Comparison of ENCODE assay signal across 10 mouse cellular contexts in genomic region chr16:22433944-22434343, GRCm38 (mm10). TPM values are rescaled to one million over a fixed set of nuclear protein-coding genes. Genes with fewer than 3 reads are reported as not detected.
DNase-seq lines count a peak whose midpoint lies in the region; ATAC-seq and TF ChIP-seq lines count a peak whose summit lies in the region.
"Had no signal": no experiment of that assay in that cellular context is flagged by ENCODE, and none has a peak within 500 bp of the region (broad histone marks: within the 10 kb centered on the region; RNA-seq: fewer than 3 reads in every experiment).

No protein-coding gene starts in this region.

- ATAC-seq in liver, embryonic 12.5 days, result no peak
- ATAC-seq in hindbrain, embryonic 14.5 days (ENCODE audit: low FRiP score), result no peak
- no peak for ATAC-seq in activated CD4-positive, CD25-positive, alpha-beta regulatory T cell, adult 4 months

- TF ChIP-seq POLR2A in myocyte (IDR thresholded peaks at IDR 0.05; ENCODE audit: insufficient read length, low read depth), result no peak

- H3K4me2 ChIP-seq in liver, embryonic 12.5 days, result 0 out of 2 replicates have a peak overlapping the region, but pooled peaks have one; percentile 8
- peak overlapping the region; percentile 36 for H3K4me2 ChIP-seq in hindbrain, embryonic 14.5 days (replicated peaks)
- peak overlapping the region; percentile 36 for H3K4me2 ChIP-seq in myocyte (ENCODE audit: low read depth)

- 55% methylated on average over 12 of the region's 12 CpGs for WGBS in liver, embryonic 12.5 days (ENCODE audit: insufficient replicate concordance)
- WGBS in hindbrain, embryonic 14.5 days, result 4% methylated on average over 12 of the region's 12 CpGs

- no peaks in the 10 kb centered on the region for H3K9me3 ChIP-seq in liver, embryonic 12.5 days (replicated peaks)
- H3K9me3 ChIP-seq in hindbrain, embryonic 14.5 days (ENCODE audit: control insufficient read depth, low read length), result no peaks in the 10 kb centered on the region

- H3ac ChIP-seq in myocyte (ENCODE audit: control insufficient read depth, insufficient read length), result no peak overlapping the region

- no peak for DNase-seq in liver
- peak; percentile 54 for DNase-seq in embryo, embryonic 9.5 days (ENCODE audit: extremely low spot score)
- DNase-seq in hindbrain, embryonic 14.5 days (ENCODE audit: low spot score), result no peak
- no peak for DNase-seq in spleen, postnatal 10 days (ENCODE audit: low spot score in 2 of 2)
- DNase-seq in gastrocnemius, postnatal 4 days (ENCODE audit: low spot score in 2 of 2), result no peak
- DNase-seq: gastrocnemius, postnatal 36 days; thymus, postnatal 4 days had no signal

- H3K9ac ChIP-seq in liver, embryonic 12.5 days, result no peak overlapping the region
- no peak overlapping the region for H3K9ac ChIP-seq in hindbrain, embryonic 14.5 days

- peaks cover 16% of the 10 kb centered on the region for H3K4me1 ChIP-seq in liver, embryonic 12.5 days
- H3K4me1 ChIP-seq in hindbrain, embryonic 14.5 days (replicated peaks; ENCODE audit: control insufficient read depth, insufficient read depth, low read length), result peaks cover 33% of the 10 kb centered on the region

- no peaks in the 10 kb centered on the region for H3K36me3 ChIP-seq in liver, embryonic 12.5 days
- no peaks in the 10 kb centered on the region for H3K36me3 ChIP-seq in hindbrain, embryonic 14.5 days (replicated peaks; ENCODE audit: control insufficient read depth, insufficient read depth)
- H3K36me3 ChIP-seq in myocyte (ENCODE audit: control insufficient read depth, insufficient read depth), result peaks cover 3% of the 10 kb centered on the region

- H3K27me3 ChIP-seq in liver, embryonic 12.5 days (replicated peaks), result peaks cover 36% of the 10 kb centered on the region
- peaks cover 45% of the 10 kb centered on the region for H3K27me3 ChIP-seq in hindbrain, embryonic 14.5 days (ENCODE audit: control insufficient read depth, insufficient read depth, low read length)
- H3K27me3 ChIP-seq in myocyte (ENCODE audit: control insufficient read depth, insufficient read depth, insufficient read length), result no peaks in the 10 kb centered on the region

- no peak overlapping the region for H3K27ac ChIP-seq in liver, embryonic 12.5 days
- no peak overlapping the region for H3K27ac ChIP-seq in hindbrain, embryonic 14.5 days

- no peak overlapping the region for H3K4me3 ChIP-seq in liver, embryonic 12.5 days
- H3K4me3 ChIP-seq in hindbrain, embryonic 14.5 days (replicated peaks; ENCODE audit: low read length), result no peak overlapping the region
- no peak overlapping the region for H3K4me3 ChIP-seq in myocyte

- H3K79me2 ChIP-seq in myocyte (ENCODE audit: control insufficient read depth, insufficient read depth), result peaks cover 3% of the 10 kb centered on the region

TF ChIP-seq in myocyte, 11 proteins besides CTCF, POLR2A, EP300 and RAD21:
- TF ChIP-seq POLR2AphosphoS2 (IDR thresholded peaks at IDR 0.05; ENCODE audit: insufficient read length, low read depth), result no peak
- TF ChIP-seq MAX (IDR thresholded peaks at IDR 0.05; ENCODE audit: low read depth), result no peak
- TF ChIP-seq USF1 (IDR thresholded peaks at IDR 0.05; ENCODE audit: low read depth), result no peak
- TF ChIP-seq CEBPB (IDR thresholded peaks at IDR 0.05; ENCODE audit: insufficient read depth, poor library complexity, severe bottlenecking), result no peak
- TF ChIP-seq SRF (IDR thresholded peaks at IDR 0.05; ENCODE audit: control insufficient read depth, insufficient read length, low read depth), result no peak
- TF ChIP-seq MYOG (IDR thresholded peaks at IDR 0.05; ENCODE audit: control insufficient read depth in 1 of 3, insufficient read depth in 1 of 3, insufficient read length in 2 of 3, low read depth in 2 of 3), result no peak
- no peak for TF ChIP-seq REST (IDR thresholded peaks at IDR 0.05; ENCODE audit: insufficient read depth, insufficient read length)
- TF ChIP-seq MYOD1 (IDR thresholded peaks at IDR 0.05; ENCODE audit: control insufficient read depth in 1 of 3, insufficient read length in 2 of 3, low read depth in 2 of 3), result no peak
- TF ChIP-seq TCF3 (IDR thresholded peaks at IDR 0.05; ENCODE audit: insufficient read length, low read depth), result no peak
- no peak for TF ChIP-seq TCF12 (IDR thresholded peaks at IDR 0.05; ENCODE audit: insufficient read depth, poor library complexity, severe bottlenecking)
- no peak for TF ChIP-seq E2F4 (IDR thresholded peaks at IDR 0.05; ENCODE audit: insufficient read depth)

RNA-seq across cellular contexts. Expression of gene Etv5, which starts 5.6 kb away (rescaled TPM):
- 7.4 and 8.0 TPM in 2 replicates for polyA plus RNA-seq in liver, embryonic 12.5 days (2016; fragmentation: Nextera tagmentation; extraction: Ambion mirVana)
- polyA plus RNA-seq in hindbrain, embryonic 14.5 days (2014; fragmentation: Nextera tagmentation; extraction: Ambion mirVana), result 21.3 and 27.0 TPM in 2 replicates
- polyA plus RNA-seq in myocyte (2012; fragmentation: generic; extraction: Trizol), result 17.2 TPM
- 1 to 10 TPM; 1.7 to 5.6 TPM for polyA plus RNA-seq in activated CD4-positive, CD25-positive, alpha-beta regulatory T cell, adult 4 months (2017; shearing (Covaris generic))
- 10 to 100 TPM; 31.4 to 34.0 TPM for total RNA-seq in gastrocnemius, postnatal 4 days (2021)
